Mouse (Mus musculus): Measurements from ENCODE around the gene Tfap2d. TPM values are rescaled to one million over a fixed set of nuclear protein-coding genes. Genes with fewer than 3 reads are reported as not detected.

Gene Tfap2d
- polyA plus RNA-seq (2014; fragmentation: Illumina TruSeq; extraction: RNeasy Lipid Tissue Mini Kit (QIAGEN cat#74804); ENCODE audit: insufficient read depth, low read depth, low replicate concordance), result not detected

DNA sequence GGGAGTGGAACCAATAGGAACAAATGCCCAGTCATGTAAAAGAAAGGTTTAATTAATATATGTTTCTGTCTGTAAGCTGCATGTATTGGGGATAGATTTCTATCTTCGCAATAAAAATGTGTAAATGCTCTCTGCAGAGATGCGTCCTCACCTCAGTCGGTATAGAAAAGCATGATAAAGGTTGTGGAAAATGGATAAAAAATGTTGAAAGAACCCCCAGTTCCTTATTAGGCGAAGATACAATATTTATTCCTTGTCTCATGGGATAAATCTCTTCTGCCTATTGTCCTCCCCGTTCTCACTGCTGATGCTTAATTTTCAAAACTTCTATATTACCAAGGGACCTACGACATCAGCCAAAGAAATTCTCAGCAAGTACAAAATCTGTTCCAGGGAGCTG lies at the start of gene Tfap2d:
Gene Tfap2d (plus strand): TSS at position 392 of the 400 bp plus-strand sequence.

DNA sequence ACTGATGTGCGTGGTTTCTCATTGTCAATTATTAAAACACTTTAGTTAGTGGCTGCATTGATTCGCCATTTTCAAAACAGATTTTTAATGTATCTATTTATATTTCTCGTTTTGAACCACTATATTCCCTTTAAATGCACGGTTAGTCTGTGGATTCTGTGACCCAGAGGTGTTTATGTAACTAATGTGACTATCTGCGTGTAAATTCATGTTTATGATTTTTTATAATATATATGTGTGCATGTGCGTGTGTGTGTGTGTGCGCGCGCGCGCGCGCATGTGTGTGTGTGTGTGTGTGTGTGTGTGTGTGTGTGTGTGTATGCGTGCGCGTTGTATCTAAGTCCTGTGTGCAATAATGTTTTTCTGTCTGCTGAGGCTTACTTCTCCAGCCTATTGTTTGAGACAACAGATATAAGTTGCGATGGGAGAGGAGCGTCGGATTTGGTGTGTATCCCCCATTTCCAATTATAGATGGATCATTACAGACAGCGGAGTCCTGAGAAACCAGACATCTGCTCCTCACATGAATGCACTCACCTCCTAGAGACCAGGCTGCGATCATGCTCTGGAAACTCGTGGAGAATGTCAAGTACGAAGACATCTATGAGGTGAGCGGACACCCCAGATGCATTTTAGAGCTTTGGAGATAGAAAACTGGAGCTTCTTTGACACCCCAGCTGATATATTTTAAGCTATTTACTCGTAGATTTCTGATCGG lies 106.0 kb downstream of the Tfap2d start, which contains the start of gene Tfap2b:
Gene Tfap2b (plus strand): TSS at position 274 of the 718 bp plus-strand sequence.

Other genes with a start within 250 kb of the Tfap2d start
- gene Tfap2b, start 105.9 kb downstream of the Tfap2d start, polyA plus RNA-seq (2014; fragmentation: Illumina TruSeq; extraction: RNeasy Lipid Tissue Mini Kit (QIAGEN cat#74804); ENCODE audit: insufficient read depth, low read depth, low replicate concordance), result not detected

Measured in lung, adult 10 weeks (tissue).